Mouse (Mus musculus) gastrocnemius, postnatal 4 days (tissue): ENCODE results near the gene Olfr1102. TPM values are rescaled to one million over a fixed set of nuclear protein-coding genes. Genes with fewer than 3 reads are reported as not detected.

ENCODE experiments used
- DNase-seq, 2 experiments: peaks; one replicate each; pipeline ENCODE4 v3.0.0; 2021 to 2022; ENCODE audit warnings: low spot score in 2 of 2, mixed read lengths in 2 of 2
- long read RNA-seq, 2 experiments: library from polyadenylated mRNA; stranded (forward); transcript quantifications; one replicate each; pipeline ENCODE4 v2.0.0; 2021
- total RNA-seq, 2 experiments: library from RNA; stranded (reverse); gene quantifications; 2 replicates each; pipeline ENCODE4 v1.2.3; 2021

Gene Olfr1102
- total RNA-seq: not detected
- long read RNA-seq, experiment 1: 0 reads
- long read RNA-seq, experiment 2: 0 reads

- no peak for DNase-seq
These were observed at the start of gene Olfr1102 for GRCm38 (mm10) chr2:86998098-86998497. Olfr1102 (plus strand) TSS chr2:86998398.

DNA sequence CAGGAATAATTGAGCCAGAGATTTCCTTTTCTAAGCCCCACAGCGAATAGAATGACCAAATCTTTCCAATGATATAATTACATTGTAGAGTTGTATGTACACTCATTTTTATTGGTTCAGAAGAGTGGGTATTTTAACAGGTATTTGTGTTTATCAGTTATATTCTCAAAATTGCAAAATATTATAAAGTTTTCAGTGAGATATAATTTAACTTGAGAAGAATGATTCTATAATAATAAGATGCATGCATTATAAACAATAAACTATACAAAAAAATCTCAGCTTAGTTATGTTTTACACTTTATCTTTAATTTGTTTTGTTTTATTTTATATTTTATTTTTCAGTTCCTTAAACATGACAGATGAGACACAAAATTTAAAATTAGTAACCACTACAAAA lies 37.6 kb upstream of the Olfr1102 start, which contains the start of gene Olfr1099:
TSS of gene Olfr1099 (minus strand) at position 101 of the 400 bp plus-strand sequence.
- DNase-seq: no peak

- no peak for DNase-seq
These were observed 18.3 kb upstream of the Olfr1102 start, which contains the start of gene Olfr1100 for GRCm38 (mm10) chr2:86979854-86980253. Olfr1100 (minus strand) TSS chr2:86979954.

GRCm38 (mm10) chr2:86991121-86991520 lies 7.1 kb upstream of the Olfr1102 start, which contains the start of gene Olfr1101:
Olfr1101 (minus strand) TSS chr2:86991221.
- no peak for DNase-seq

- DNase-seq: no peak
These were observed 28.8 kb downstream of the Olfr1102 start, which contains the start of gene Olfr1104 for GRCm38 (mm10) chr2:87026980-87027379. Olfr1104 (minus strand) TSS chr2:87027080.

- no peak for DNase-seq
These were observed 38.2 kb downstream of the Olfr1102 start, which contains the start of gene Olfr1105 for GRCm38 (mm10) chr2:87036431-87036830. Olfr1105 (minus strand) TSS chr2:87036531.

- DNase-seq: no peak
These were observed 54.0 kb downstream of the Olfr1102 start, which contains the start of gene Olfr1106 for GRCm38 (mm10) chr2:87052173-87052572. Olfr1106 (minus strand) TSS chr2:87052273.

Other genes with a start within 250 kb of the Olfr1102 start
- not detected for gene Olfr1090, start 239.4 kb upstream of the Olfr1102 start, total RNA-seq
- gene Olfr1093, start 215.9 kb upstream of the Olfr1102 start, total RNA-seq: not detected
- gene Olfr141, start 188.4 kb upstream of the Olfr1102 start, total RNA-seq: not detected
- gene Olfr1094, start 173.7 kb upstream of the Olfr1102 start, total RNA-seq: not detected
- gene Olfr1095, start 146.7 kb upstream of the Olfr1102 start, total RNA-seq: not detected
- gene Gm13723, start 123.6 kb upstream of the Olfr1102 start, total RNA-seq: not detected
- not detected for gene Olfr1097, start 106.2 kb upstream of the Olfr1102 start, total RNA-seq
- gene Olfr1098, start 73.9 kb upstream of the Olfr1102 start, total RNA-seq: not detected
- gene Olfr1099, start 37.7 kb upstream of the Olfr1102 start, total RNA-seq: not detected
- gene Olfr1100, start 18.4 kb upstream of the Olfr1102 start, total RNA-seq: not detected
- gene Olfr1101, start 7.2 kb upstream of the Olfr1102 start, total RNA-seq: not detected
- not detected for gene Olfr1104, start 28.7 kb downstream of the Olfr1102 start, total RNA-seq
- not detected for gene Olfr1105, start 38.1 kb downstream of the Olfr1102 start, total RNA-seq
- gene Olfr1106, start 53.9 kb downstream of the Olfr1102 start, total RNA-seq: not detected
- gene Olfr1107, start 77.4 kb downstream of the Olfr1102 start, total RNA-seq: not detected
- not detected for gene Olfr1109, start 97.6 kb downstream of the Olfr1102 start, total RNA-seq
- gene Olfr259, start 116.2 kb downstream of the Olfr1102 start, total RNA-seq: not detected
- gene Olfr1110, start 141.9 kb downstream of the Olfr1102 start, total RNA-seq: not detected
- not detected for gene Olfr1111, start 154.2 kb downstream of the Olfr1102 start, total RNA-seq
- not detected for gene Olfr1112, start 189.4 kb downstream of the Olfr1102 start, total RNA-seq
- not detected for gene Olfr1113, start 210.6 kb downstream of the Olfr1102 start, total RNA-seq
- not detected for gene Olfr1115, start 249.6 kb downstream of the Olfr1102 start, total RNA-seq